Mouse (Mus musculus): ENCODE results near the gene Dtx3. TPM values are rescaled to one million over a fixed set of nuclear protein-coding genes. Genes with fewer than 3 reads are reported as not detected.

Dtx3 gene
- polyA plus RNA-seq, 1 experiment from 2014 or later: 122 TPM

DNA sequence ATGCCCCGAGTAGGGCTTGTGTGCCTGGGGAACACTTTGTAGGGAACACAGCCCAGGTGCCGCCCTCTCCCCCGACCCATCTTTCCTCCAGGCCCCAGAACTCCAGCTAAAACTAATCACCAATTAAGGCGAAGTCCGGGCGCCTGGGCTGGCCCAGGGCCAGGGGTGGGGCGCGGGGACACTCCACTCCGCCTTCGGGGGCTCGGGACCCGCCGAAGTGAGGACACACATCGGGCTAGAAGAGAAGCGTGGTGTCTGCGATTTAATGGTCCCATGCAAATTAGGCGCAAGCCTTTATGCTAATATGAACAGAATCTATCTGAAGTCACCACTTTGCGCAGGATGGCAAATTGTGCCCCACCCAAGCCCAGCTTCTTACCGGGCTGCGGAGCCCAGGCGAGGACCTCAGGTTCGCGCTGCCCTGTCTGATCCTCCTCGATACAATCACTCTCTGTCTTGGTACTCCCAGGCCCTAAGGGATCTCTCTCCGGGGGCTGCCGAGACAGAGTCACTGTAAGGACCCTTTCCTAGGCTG, 6.3 kb downstream of the Dtx3 start:
- H3K9me3 ChIP-seq (replicated peaks): no peaks in the 10 kb centered on the region
- WGBS: under 1% methylated on average over 26 of the region's 26 CpGs
- DNase-seq (ENCODE audit: low spot score): no peak
- peak overlapping the region; percentile 79 for H3K4me3 ChIP-seq
- peaks cover 14% of the 10 kb centered on the region for H3K27me3 ChIP-seq (ENCODE audit: low read depth, poor library complexity, severe bottlenecking)
- H3K27ac ChIP-seq: peak overlapping the region; percentile 94
- peaks cover 63% of the 10 kb centered on the region for H3K4me1 ChIP-seq
- peaks cover 62% of the 10 kb centered on the region for H3K36me3 ChIP-seq

DNA sequence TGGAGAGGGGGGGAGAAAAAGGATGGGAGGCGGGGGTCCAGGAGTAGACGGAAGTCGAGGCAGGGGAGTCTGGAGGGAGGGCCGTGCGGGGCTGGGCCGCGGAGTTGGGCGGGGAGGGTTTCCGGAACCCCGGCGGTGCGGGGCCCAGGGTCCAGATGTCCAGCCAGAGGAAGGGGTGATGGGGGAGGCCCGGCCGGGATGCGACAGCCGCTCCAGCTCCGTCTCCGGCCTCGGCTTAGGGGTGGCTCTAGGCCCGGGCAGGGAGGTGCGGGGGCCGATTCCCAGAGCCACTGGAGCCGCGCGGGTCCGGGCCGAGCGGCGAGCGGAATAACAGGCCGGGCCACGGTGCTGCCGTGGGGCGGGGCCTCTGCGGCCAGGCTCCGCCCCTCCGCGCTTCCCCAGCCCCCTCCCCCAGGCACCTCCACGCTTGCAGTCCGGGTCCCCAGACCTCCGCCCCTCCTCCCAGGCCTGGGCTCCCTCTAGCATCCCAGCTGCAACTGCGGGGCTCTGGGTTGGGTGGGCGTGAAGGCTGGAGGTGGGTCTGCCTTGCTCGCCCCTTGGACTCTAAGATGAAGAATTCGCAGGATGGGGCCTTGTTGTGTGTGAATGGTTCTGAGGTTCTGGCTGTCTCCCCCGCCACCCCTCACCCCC, 6.9 kb downstream of the Dtx3 start:
- H3K36me3 ChIP-seq: peaks cover 63% of the 10 kb centered on the region
- WGBS: under 1% methylated on average over 46 of the region's 46 CpGs
- peak; percentile 91 for DNase-seq (ENCODE audit: low spot score)

DNA sequence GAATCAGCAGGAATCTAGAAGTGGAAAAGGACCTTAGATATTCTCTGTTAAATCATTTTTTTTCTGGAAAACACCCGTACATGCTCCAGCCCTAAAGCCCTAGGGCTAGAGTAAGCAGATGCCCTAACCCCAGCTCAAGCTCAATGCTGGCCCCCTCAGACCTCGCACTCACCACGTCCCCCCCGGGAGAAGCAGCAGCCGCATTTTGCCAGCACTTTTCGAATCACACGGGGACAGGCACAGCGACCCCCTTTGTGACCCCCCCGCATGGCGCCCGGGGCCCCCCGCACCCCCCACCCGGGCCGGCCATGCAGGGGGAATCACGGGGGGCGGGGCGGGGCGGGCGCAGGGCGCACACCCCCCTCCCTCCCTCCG, 7.5 kb downstream of the Dtx3 start:
- Histone ChIP-seq H3K9me3 (replicated peaks) (no peaks in the 10 kb centered on the region), H3K4me3 (peak overlapping the region; percentile 79), H3K4me1 (peaks cover 71% of the 10 kb centered on the region), H3K36me3 (peaks cover 63% of the 10 kb centered on the region), H3K27me3 (ENCODE audit: low read depth, poor library complexity, severe bottlenecking) (peaks cover 21% of the 10 kb centered on the region), H3K27ac (peak overlapping the region; percentile 94)
- DNase-seq (ENCODE audit: low spot score): no peak
- WGBS: 1% methylated on average over 21 of the region's 21 CpGs

More for the DNA sequence above, 6.9 kb downstream of the Dtx3 start:
- Histone ChIP-seq H3K9me3 (replicated peaks) (no peaks in the 10 kb centered on the region), H3K27ac (peak overlapping the region; percentile 94), H3K27me3 (ENCODE audit: low read depth, poor library complexity, severe bottlenecking) (peaks cover 16% of the 10 kb centered on the region), H3K4me1 (peaks cover 68% of the 10 kb centered on the region), H3K4me3 (peak overlapping the region; percentile 79)

DNA sequence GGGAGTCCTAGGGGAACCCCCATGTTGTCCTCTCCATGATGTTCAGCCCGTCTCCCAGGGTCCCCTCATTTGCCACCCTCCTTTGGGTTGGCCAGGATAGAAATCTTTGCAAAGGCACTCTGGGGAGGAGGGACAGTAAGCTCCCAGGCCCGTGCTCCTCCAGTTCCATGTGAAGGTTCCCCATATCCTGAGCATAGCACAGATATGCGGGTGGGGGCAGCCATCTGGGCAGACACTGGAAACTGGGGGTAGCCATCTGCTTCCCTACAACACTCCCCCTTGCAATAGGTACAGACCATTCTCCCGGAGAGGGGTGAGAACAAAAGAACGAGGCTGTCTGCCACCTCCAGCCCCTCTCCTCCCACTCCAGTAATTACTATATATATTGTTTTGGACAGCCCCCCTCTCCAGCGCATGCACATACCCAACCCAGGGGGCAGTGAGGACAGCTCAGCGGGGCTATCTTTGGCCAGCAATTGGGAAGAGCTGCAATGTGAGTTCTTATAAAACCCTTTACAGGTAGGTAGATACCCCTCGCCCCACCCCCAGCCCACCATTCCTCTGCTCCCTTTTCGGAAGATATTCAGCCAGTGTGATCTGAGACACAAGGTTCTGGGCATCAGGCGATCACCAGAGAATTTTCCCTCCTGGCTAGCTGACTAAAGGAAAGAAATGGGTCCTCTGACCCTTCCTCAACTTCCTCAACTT, 8.0 kb downstream of the Dtx3 start:
- Histone ChIP-seq H3K36me3 (peaks cover 63% of the 10 kb centered on the region), H3K27ac (peak overlapping the region; percentile 94), H3K9me3 (replicated peaks) (no peaks in the 10 kb centered on the region), H3K27me3 (ENCODE audit: low read depth, poor library complexity, severe bottlenecking) (peaks cover 26% of the 10 kb centered on the region), H3K4me1 (peaks cover 65% of the 10 kb centered on the region), H3K4me3 (peak overlapping the region; percentile 79)
- WGBS: 42% methylated on average over 10 of the region's 10 CpGs
- no peak for DNase-seq (ENCODE audit: low spot score)

DNA sequence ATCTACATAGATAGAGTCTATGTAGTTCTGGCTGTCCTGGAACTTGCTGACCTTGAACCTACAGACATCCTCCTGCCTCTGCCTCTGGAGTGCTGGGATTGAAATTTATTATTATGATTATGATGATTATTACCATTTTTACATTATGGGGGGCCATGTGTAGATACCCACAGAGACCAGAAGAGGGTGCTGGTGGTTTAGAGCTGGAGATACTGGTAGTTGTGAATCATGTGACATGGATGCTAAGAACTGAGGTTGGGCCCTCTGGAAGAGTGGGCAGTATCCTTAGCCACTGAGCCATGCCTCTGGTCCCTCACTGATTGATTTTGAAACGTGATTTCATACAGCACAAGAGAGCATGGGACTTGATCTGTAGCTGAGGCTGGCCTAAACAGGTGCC, 9.1 kb downstream of the Dtx3 start:
- Histone ChIP-seq H3K9me3 (replicated peaks) (no peaks in the 10 kb centered on the region), H3K4me1 (peaks cover 65% of the 10 kb centered on the region), H3K36me3 (peaks cover 58% of the 10 kb centered on the region), H3K4me3 (no peak overlapping the region), H3K27me3 (ENCODE audit: low read depth, poor library complexity, severe bottlenecking) (peaks cover 37% of the 10 kb centered on the region), H3K27ac (no peak overlapping the region)
- no peak for DNase-seq (ENCODE audit: low spot score)
- WGBS: 74% methylated on average over 1 of the region's 1 CpGs

DNA sequence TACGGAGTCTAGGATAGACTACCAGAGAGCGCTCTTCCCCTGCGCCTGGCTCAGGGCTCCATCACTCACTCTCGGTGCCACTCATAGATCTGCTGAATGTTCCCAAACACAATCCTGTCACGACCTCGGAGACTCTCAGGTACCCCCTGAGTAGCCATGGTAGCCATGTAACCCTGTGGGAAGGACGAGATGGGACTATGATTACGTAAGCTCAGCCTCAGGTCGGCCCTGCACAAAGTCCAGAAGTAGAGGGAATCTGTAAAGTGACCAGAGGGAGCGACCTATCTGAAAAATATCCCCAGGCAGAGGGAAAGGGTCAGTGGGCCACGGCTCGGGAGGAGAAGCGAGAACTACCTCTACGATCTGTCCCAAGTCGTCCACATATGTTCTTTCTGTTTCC, 10.0 kb downstream of the Dtx3 start:
- H3K36me3 ChIP-seq: peaks cover 49% of the 10 kb centered on the region
- WGBS: 83% methylated on average over 15 of the region's 15 CpGs
- no peaks in the 10 kb centered on the region for H3K9me3 ChIP-seq (replicated peaks)
- no peak overlapping the region for H3K27ac ChIP-seq
- no peak for DNase-seq (ENCODE audit: low spot score)
- H3K4me1 ChIP-seq: peaks cover 60% of the 10 kb centered on the region
- peaks cover 46% of the 10 kb centered on the region for H3K27me3 ChIP-seq (ENCODE audit: low read depth, poor library complexity, severe bottlenecking)
- no peak overlapping the region for H3K4me3 ChIP-seq

DNA sequence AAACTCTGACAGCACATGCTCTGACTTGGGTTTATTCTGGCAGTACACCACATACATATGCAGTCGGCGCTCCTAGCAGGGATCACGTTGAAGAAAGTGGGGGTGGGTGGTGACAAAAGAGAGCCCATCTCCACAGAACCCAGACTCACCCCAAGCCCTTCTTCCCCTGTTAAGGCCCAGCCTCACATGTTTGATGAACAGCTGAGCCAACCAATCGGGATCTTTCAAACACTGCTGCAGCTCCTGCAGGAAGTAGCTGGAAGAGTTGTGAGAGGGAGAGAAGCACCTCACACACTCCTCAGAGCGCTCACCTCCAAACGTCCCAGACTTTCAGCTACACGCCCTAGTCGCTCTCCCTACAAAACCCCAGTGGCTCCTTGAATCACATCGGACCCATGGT, 10.4 kb downstream of the Dtx3 start:
- Histone ChIP-seq H3K4me1 (peaks cover 60% of the 10 kb centered on the region), H3K27me3 (ENCODE audit: low read depth, poor library complexity, severe bottlenecking) (peaks cover 50% of the 10 kb centered on the region), H3K36me3 (peaks cover 49% of the 10 kb centered on the region), H3K4me3 (no peak overlapping the region), H3K9me3 (replicated peaks) (no peaks in the 10 kb centered on the region), H3K27ac (no peak overlapping the region)
- no peak for DNase-seq (ENCODE audit: low spot score)
- WGBS: 73% methylated on average over 9 of the region's 9 CpGs

DNA sequence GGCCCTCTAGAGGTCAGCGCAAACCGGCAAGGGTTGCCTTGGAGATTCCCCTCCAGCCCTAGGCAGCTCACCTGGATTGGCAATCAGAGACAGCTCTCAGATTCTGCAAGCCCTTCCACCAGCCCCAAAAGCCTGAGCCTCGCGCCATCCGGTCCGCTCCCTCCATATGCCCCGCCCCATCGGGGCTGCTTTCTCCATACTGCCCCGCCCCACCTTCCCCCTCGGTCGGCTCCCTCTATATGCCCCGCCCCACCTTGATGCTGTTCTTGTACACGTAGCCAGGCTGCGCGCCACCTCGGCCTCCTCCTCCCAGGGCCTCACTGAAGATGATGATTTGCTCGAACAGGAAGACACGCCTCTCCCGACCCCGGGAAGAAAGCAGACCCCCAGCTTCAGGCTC, 11.8 kb downstream of the Dtx3 start:
- DNase-seq (ENCODE audit: low spot score): no peak

DNA sequence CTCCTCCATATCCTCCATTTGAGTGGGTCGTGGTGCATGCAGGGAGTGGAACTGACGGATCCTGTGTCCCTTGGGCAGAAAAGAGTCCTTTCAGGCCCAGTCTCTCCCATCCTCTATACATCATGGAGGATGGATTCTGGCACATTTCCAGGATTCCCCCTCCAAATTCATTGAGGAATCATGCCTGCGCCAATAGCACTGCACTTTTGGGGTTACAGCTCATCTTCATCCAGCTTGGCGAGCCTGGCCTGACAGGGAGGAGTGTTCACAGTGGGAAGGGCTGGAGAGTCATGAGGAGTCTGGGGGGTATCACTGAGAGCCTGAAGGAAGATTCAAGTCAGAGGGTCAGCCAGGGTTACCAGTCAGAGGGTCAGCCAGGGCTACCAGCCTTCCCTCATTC, 12.9 kb downstream of the Dtx3 start:
- Histone ChIP-seq H3K9me3 (replicated peaks) (no peaks in the 10 kb centered on the region), H3K27me3 (ENCODE audit: low read depth, poor library complexity, severe bottlenecking) (peaks cover 75% of the 10 kb centered on the region), H3K4me1 (peaks cover 61% of the 10 kb centered on the region), H3K27ac (no peak overlapping the region), H3K4me3 (no peak overlapping the region), H3K36me3 (peaks cover 49% of the 10 kb centered on the region)
- no peak for DNase-seq (ENCODE audit: low spot score)
- WGBS: 94% methylated on average over 4 of the region's 4 CpGs

More for the DNA sequence above, 11.8 kb downstream of the Dtx3 start:
- Histone ChIP-seq H3K4me1 (peaks cover 59% of the 10 kb centered on the region), H3K27ac (no peak overlapping the region), H3K4me3 (peak overlapping the region; percentile 16), H3K27me3 (ENCODE audit: low read depth, poor library complexity, severe bottlenecking) (peaks cover 64% of the 10 kb centered on the region), H3K36me3 (peaks cover 49% of the 10 kb centered on the region), H3K9me3 (replicated peaks) (no peaks in the 10 kb centered on the region)
- 12% methylated on average over 20 of the region's 20 CpGs for WGBS

DNA sequence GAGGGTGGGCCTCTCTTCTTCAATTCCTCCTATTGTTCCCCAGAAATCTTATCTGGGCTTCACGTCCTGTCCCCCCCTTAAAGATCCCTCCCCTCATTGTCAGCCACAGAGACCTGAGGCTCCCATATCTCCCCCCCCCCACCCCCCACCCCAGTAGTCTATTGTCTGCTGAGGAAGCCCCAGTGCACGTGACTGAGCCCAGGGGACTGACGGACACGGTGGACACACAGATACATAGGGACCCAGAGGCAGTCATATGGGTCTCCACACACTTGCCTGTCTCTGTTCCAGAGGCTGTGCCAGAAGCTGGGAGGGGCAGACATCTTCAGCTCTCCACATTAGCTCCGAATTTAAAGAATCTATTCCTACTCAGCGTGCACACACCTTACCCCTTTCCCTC, 14.0 kb downstream of the Dtx3 start:
- H3K27me3 ChIP-seq (ENCODE audit: low read depth, poor library complexity, severe bottlenecking): peaks cover 86% of the 10 kb centered on the region
- H3K27ac ChIP-seq: no peak overlapping the region
- peaks cover 64% of the 10 kb centered on the region for H3K4me1 ChIP-seq
- WGBS: 74% methylated on average over 6 of the region's 6 CpGs
- no peak overlapping the region for H3K4me3 ChIP-seq
- no peak for DNase-seq (ENCODE audit: low spot score)
- H3K36me3 ChIP-seq: peaks cover 41% of the 10 kb centered on the region
- H3K9me3 ChIP-seq (replicated peaks): no peaks in the 10 kb centered on the region

DNA sequence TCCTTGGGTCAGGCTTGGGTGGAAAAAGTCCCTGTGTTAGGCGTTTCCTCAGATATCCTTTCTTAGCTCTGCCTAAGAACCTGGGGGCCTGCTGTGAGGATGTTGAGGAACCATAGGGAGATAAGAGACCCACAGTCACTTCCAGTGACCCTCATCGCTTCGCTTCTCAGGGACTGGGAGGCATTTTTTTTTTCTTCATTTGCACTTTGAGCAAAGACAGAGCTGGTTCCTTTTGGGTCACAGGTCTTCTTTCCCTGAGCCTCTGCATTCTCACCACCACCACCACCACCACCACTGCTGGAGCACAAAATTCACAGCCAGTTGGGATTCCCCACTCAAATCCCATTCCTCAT, 14.9 kb downstream of the Dtx3 start:
- Histone ChIP-seq H3K9me3 (replicated peaks) (no peaks in the 10 kb centered on the region), H3K4me3 (peak overlapping the region; percentile 45), H3K4me1 (peaks cover 71% of the 10 kb centered on the region), H3K27me3 (ENCODE audit: low read depth, poor library complexity, severe bottlenecking) (peaks cover 95% of the 10 kb centered on the region), H3K36me3 (peaks cover 32% of the 10 kb centered on the region), H3K27ac (no peak overlapping the region)
- no peak for DNase-seq (ENCODE audit: low spot score)
- WGBS: 19% methylated on average over 3 of the region's 3 CpGs

DNA sequence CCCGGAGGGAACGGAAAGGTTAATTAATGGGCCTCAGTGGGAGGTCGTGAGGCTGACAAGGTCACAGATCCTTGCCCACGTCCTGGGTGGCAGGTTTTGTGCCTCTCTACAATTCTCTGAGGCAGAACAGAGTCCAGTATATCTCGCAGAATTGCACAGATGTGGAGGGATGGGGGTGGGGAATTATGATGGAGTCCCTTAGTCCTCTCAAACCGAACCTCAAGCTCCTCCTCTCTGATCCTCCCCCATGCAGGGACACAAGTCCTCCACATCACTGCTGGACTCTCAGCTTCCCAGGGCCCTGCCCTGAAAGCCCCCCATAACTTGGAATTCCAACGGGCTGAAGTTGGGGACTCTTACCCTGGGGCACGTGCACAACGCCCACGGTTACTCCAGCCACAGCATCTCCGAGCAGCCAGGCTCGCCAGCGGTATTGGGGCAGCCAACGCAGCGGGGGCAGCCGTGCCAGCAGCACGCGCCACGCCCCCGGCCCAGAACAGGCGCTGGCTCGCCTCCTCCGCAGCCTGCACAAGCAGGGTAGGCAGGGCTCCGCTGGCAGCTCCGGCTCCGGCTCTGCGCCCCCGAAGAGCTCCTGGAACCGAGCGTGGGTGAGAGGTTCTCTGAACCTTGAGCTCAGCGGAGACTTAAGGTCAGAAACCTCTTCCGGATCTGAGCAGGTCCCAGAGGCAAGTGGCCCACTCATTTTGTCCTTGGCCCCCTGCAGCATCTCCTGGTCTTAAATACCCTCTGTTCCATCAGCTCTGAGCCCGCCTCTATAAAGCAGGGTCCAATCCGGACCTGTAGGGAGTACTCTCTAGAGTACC, 15.4 kb downstream of the Dtx3 start, which contains the start of gene Slc26a10:
Gene Slc26a10 (minus strand): TSS at position 775 of the 824 bp plus-strand sequence.
- H3K4me1 ChIP-seq: peaks cover 67% of the 10 kb centered on the region
- H3K4me3 ChIP-seq: peak within 1 kb of the TSS; percentile 45
- H3K27ac ChIP-seq: no peak within 1 kb of the TSS
- H3K9me3 ChIP-seq (replicated peaks): no peaks in the 10 kb centered on the region
- H3K27me3 ChIP-seq (ENCODE audit: low read depth, poor library complexity, severe bottlenecking): peaks cover 90% of the 10 kb centered on the region
- peaks cover 26% of the 10 kb centered on the region for H3K36me3 ChIP-seq
- peak; percentile 54 for DNase-seq (ENCODE audit: low spot score)
- under 1% methylated on average over 34 of the region's 34 CpGs for WGBS

Data from limb, embryonic 10.5 days (tissue).